Mouse (Mus musculus) CH12.LX (cell line): ENCODE measurements around the gene Retn. TPM values are rescaled to one million over a fixed set of nuclear protein-coding genes. Genes with fewer than 3 reads are reported as not detected.

ENCODE experiments used
- DNase-seq: peaks from one replicate; pipeline ENCODE4 v3.0.0-alpha.2; 2013; ENCODE audit errors: extremely low read depth
- H3K27ac ChIP-seq: 2 replicates; pipeline ENCODE4 v1.5.1; 2012; ENCODE audit warnings: low read depth, mild to moderate bottlenecking, control low read depth, moderate library complexity; ENCODE audit not compliant: insufficient read depth
- H3K27me3 ChIP-seq: replicated peaks from 2 replicates; pipeline ENCODE3; 2012; ENCODE audit warnings: inconsistent platforms
- H3K36me3 ChIP-seq, 2 experiments: replicated peaks in 1 of 2; 2 replicates each; pipeline versions ENCODE3 to v1.6.1; 2012; ENCODE audit warnings: inconsistent platforms in 1 of 2, low read length in 1 of 2, mild to moderate bottlenecking in 1 of 2, mixed read lengths in 1 of 2, moderate library complexity in 1 of 2; ENCODE audit not compliant: control insufficient read depth in 1 of 2, insufficient read depth in 1 of 2
- H3K4me1 ChIP-seq, 2 experiments: 2 replicates each; pipeline ENCODE4 v1.6.1; 2012; ENCODE audit warnings: inconsistent platforms in 1 of 2, moderate library complexity in 1 of 2; ENCODE audit not compliant: insufficient read depth in 2 of 2, control insufficient read depth in 1 of 2
- H3K4me2 ChIP-seq: 2 replicates; pipeline ENCODE4 v1.6.1; 2012; ENCODE audit warnings: low read depth, mild to moderate bottlenecking, control low read depth; ENCODE audit not compliant: poor library complexity, insufficient read depth, severe bottlenecking
- H3K4me3 ChIP-seq, 3 experiments: fragments of 150-350 bp in 1 of 3; sonication (generic) in 1 of 3; replicated peaks in 1 of 3; 2 replicates each; pipeline versions ENCODE3 to v1.5.1; 2011 to 2012; ENCODE audit warnings: low read depth in 2 of 3, low read length in 2 of 3, mild to moderate bottlenecking in 2 of 3, moderate library complexity in 2 of 3, control low read depth in 1 of 3, improper control_type of control experiment in 1 of 3, inconsistent platforms in 1 of 3, mixed read lengths in 1 of 3; ENCODE audit not compliant: poor library complexity in 1 of 3
- H3K79me2 ChIP-seq: replicated peaks from 2 replicates; pipeline ENCODE4 v1.6.1; 2012; ENCODE audit warnings: mild to moderate bottlenecking, moderate library complexity; ENCODE audit not compliant: control insufficient read depth, poor library complexity, insufficient read depth, severe bottlenecking; ENCODE audit errors: extremely low read depth
- H3K9ac ChIP-seq: 2 replicates; pipeline ENCODE4 v1.6.1; 2012; ENCODE audit warnings: low read depth, mild to moderate bottlenecking, control low read depth, moderate library complexity; ENCODE audit not compliant: insufficient read depth
- H3K9me3 ChIP-seq: replicated peaks from 2 replicates; pipeline ENCODE3; 2012; ENCODE audit warnings: low read length, inconsistent platforms, mixed read lengths
- BHLHE40 ChIP-seq: IDR thresholded peaks from 2 replicates; pipeline ENCODE4 v1.6.1; 2011; ENCODE audit warnings: mild to moderate bottlenecking, low read depth, low read length, improper control_type of control experiment
- CHD1 ChIP-seq: IDR thresholded peaks from 2 replicates; pipeline ENCODE4 v1.6.1; 2012; ENCODE audit warnings: low read depth, low read length, improper control_type of control experiment, inconsistent platforms
- CHD2 ChIP-seq: IDR thresholded peaks from 2 replicates; pipeline ENCODE4 v1.6.1; 2011; ENCODE audit warnings: low read length, improper control_type of control experiment
- ELF1 ChIP-seq: IDR thresholded peaks from 2 replicates; pipeline ENCODE4 v1.6.1; 2014; ENCODE audit warnings: low read depth, mild to moderate bottlenecking, inconsistent platforms, low read length, improper control_type of control experiment
- HCFC1 ChIP-seq: IDR thresholded peaks from 2 replicates; pipeline ENCODE4 v1.6.1; 2012; ENCODE audit warnings: low read depth, mild to moderate bottlenecking, inconsistent platforms, low read length, improper control_type of control experiment
- IRF4 ChIP-seq: IDR thresholded peaks from 2 replicates; pipeline ENCODE4 v1.6.1; 2014; ENCODE audit warnings: low read depth, mild to moderate bottlenecking, inconsistent platforms, low read length, improper control_type of control experiment
- JUND ChIP-seq: conservative IDR thresholded peaks from 2 replicates; pipeline ENCODE4 v1.6.1; 2011; ENCODE audit warnings: low read depth, low read length, improper control_type of control experiment
- KAT2A ChIP-seq: IDR thresholded peaks from 2 replicates; pipeline ENCODE4 v1.6.1; 2012; ENCODE audit warnings: low read length, improper control_type of control experiment, inconsistent platforms; ENCODE audit not compliant: insufficient replicate concordance
- MAX ChIP-seq: IDR thresholded peaks from 2 replicates; pipeline ENCODE4 v1.6.1; 2011; ENCODE audit warnings: low read length, improper control_type of control experiment
- MEF2A ChIP-seq: IDR thresholded peaks from 2 replicates; pipeline ENCODE4 v1.6.1; 2014; ENCODE audit warnings: low read depth, mild to moderate bottlenecking, inconsistent platforms, low read length, improper control_type of control experiment, borderline replicate concordance
- MXI1 ChIP-seq: IDR thresholded peaks from 2 replicates; pipeline ENCODE4 v1.6.1; 2011; ENCODE audit warnings: mild to moderate bottlenecking, low read depth, low read length, improper control_type of control experiment
- MYC ChIP-seq: IDR thresholded peaks from 2 replicates; pipeline ENCODE4 v1.6.1; 2011; ENCODE audit warnings: low read depth, mild to moderate bottlenecking, improper control_type of control experiment, low read length
- NELFE ChIP-seq: IDR thresholded peaks from 2 replicates; pipeline ENCODE4 v1.6.1; 2011; ENCODE audit warnings: low read depth, low read length, improper control_type of control experiment
- NRF1 ChIP-seq: IDR thresholded peaks from 2 replicates; pipeline ENCODE4 v1.6.1; 2014; ENCODE audit warnings: low read depth, mild to moderate bottlenecking, inconsistent platforms, low read length, improper control_type of control experiment, moderate library complexity
- PAX5 ChIP-seq: IDR thresholded peaks from 2 replicates; pipeline ENCODE4 v1.6.1; 2012; ENCODE audit warnings: low read length, inconsistent platforms, mixed read lengths
- POLR2A ChIP-seq: IDR thresholded peaks from 2 replicates; pipeline ENCODE4 v1.6.1; 2011; ENCODE audit warnings: low read depth, mild to moderate bottlenecking, improper control_type of control experiment, low read length
- POLR2AphosphoS2 ChIP-seq: IDR thresholded peaks from 2 replicates; pipeline ENCODE4 v1.6.1; 2011; ENCODE audit warnings: low read depth, low read length, improper control_type of control experiment
- RAD21 ChIP-seq: IDR thresholded peaks from 2 replicates; pipeline ENCODE4 v1.6.1; 2011; ENCODE audit warnings: low read depth, mild to moderate bottlenecking, low read length, improper control_type of control experiment, moderate library complexity
- RCOR1 ChIP-seq: conservative IDR thresholded peaks from 2 replicates; pipeline ENCODE4 v1.6.1; 2012; ENCODE audit warnings: low read depth, mild to moderate bottlenecking, inconsistent platforms, low read length, improper control_type of control experiment
- SIN3A ChIP-seq: IDR thresholded peaks from 2 replicates; pipeline ENCODE4 v1.6.1; 2012; ENCODE audit warnings: low read length, improper control_type of control experiment, inconsistent platforms
- SMC3 ChIP-seq: IDR thresholded peaks from 2 replicates; pipeline ENCODE4 v1.6.1; 2011; ENCODE audit warnings: low read depth, low read length, improper control_type of control experiment
- TBP ChIP-seq: conservative IDR thresholded peaks from 2 replicates; pipeline ENCODE4 v1.6.1; 2011; ENCODE audit warnings: low read depth, low read length, improper control_type of control experiment
- TCF12 ChIP-seq: IDR thresholded peaks from 2 replicates; pipeline ENCODE4 v1.6.1; 2014; ENCODE audit warnings: low read depth, mild to moderate bottlenecking, inconsistent platforms, low read length, improper control_type of control experiment
- UBTF ChIP-seq: IDR thresholded peaks from 2 replicates; pipeline ENCODE4 v1.6.1; 2012; ENCODE audit warnings: low read depth, mild to moderate bottlenecking, inconsistent platforms, low read length, improper control_type of control experiment, moderate library complexity
- USF1 ChIP-seq: IDR thresholded peaks from 2 replicates; pipeline ENCODE4 v1.6.1; 2014; ENCODE audit warnings: low read depth, mild to moderate bottlenecking, inconsistent platforms, low read length, improper control_type of control experiment
- USF2 ChIP-seq: conservative IDR thresholded peaks from 2 replicates; pipeline ENCODE4 v1.6.1; 2011; ENCODE audit warnings: low read depth, low read length, improper control_type of control experiment
- ZC3H11A ChIP-seq: IDR thresholded peaks from 2 replicates; pipeline ENCODE4 v1.6.1; 2012; ENCODE audit warnings: low read depth, mild to moderate bottlenecking, inconsistent platforms, low read length, improper control_type of control experiment
- ZMIZ1 ChIP-seq: IDR thresholded peaks from 2 replicates; pipeline ENCODE4 v1.6.1; 2012; ENCODE audit warnings: low read depth, mild to moderate bottlenecking, inconsistent platforms, low read length, improper control_type of control experiment
- ZNF384 ChIP-seq: IDR thresholded peaks from 2 replicates; pipeline ENCODE4 v1.6.1; 2012; ENCODE audit warnings: low read depth, low read length, improper control_type of control experiment, inconsistent platforms
- dilution Hi-C: fragments of 300-500 bp; cut with MboI; formaldehyde crosslinking; loops from 2 replicates; pipeline ENCODE4 v1.14.3; 2020; ENCODE audit warnings: low sequenced_read_pairs; ENCODE audit not compliant: extremely low pct_unique_long_range_greater_than_20kb, extremely low pct_ligation_motif_present
- in situ Hi-C: fragments of 300-500 bp; cut with MboI; formaldehyde crosslinking; loops from 3 replicates; pipeline ENCODE4 v1.14.3; 2019; ENCODE audit warnings: low sequenced_read_pairs, low pct_ligation_motif_present, low pct_unique_long_range_greater_than_20kb, mixed read lengths
- polyA plus RNA-seq: library from polyadenylated mRNA; unstranded; fragments of >175 nt; gene quantifications from 2 replicates; pipeline ENCODE4 v1.2.1, GENCODE M21; 2012; ENCODE audit warnings: low read depth; ENCODE audit not compliant: insufficient read length
- total RNA-seq, 2 experiments: library from RNA; depleted of rRNA; stranded (reverse); fragments of 300-350 nt in 1 of 2; fragments of >200 nt in 1 of 2; gene quantifications; 2 replicates each; pipeline ENCODE4 v1.2.3; 2012 to 2014

Gene Retn
- total and polyA plus RNA-seq, 3 experiments, result 0.27 TPM; not detected in 2

GRCm38 (mm10) chr8:3683408-3684176 is 28.0 kb downstream of the Retn start:
- H3K4me3 ChIP-seq, result no peak overlapping the region
- peaks cover 21 to 59% of the 10 kb centered on the region in 2 experiments for H3K4me1 ChIP-seq
- dilution Hi-C loops, result no loop called here
- TF ChIP-seq NRF1 (no peak), NELFE (no peak), USF2 (no peak), PAX5 (no peak), MAX (no peak), IRF4 (no peak), ZMIZ1 (no peak), KAT2A (no peak), JUND (no peak), SMC3 (no peak), SIN3A (no peak), BHLHE40 (no peak), ZC3H11A (no peak), POLR2AphosphoS2 (no peak), CHD2 (no peak), MEF2A (no peak), CHD1 (no peak), TCF12 (no peak), TBP (no peak), HCFC1 (no peak)
- H3K36me3 ChIP-seq, result peaks cover 21 to 65% of the 10 kb centered on the region in 2 experiments
- peaks cover 1% of the 10 kb centered on the region; the same call in 1 of the 2 replicates for H3K79me2 ChIP-seq
- H3K27me3 ChIP-seq, result no peaks in the 10 kb centered on the region
- no peak overlapping the region for H3K27ac ChIP-seq
- DNase-seq, result no peak
- no peak overlapping the region for H3K9ac ChIP-seq
- no peak overlapping the region for H3K4me2 ChIP-seq
- no peaks in the 10 kb centered on the region for H3K9me3 ChIP-seq
- in situ Hi-C loops, result no loop called here

GRCm38 (mm10) chr8:3684530-3684929 is 29.0 kb downstream of the Retn start:
- dilution Hi-C loops (no loop called here), in situ Hi-C loops (no loop called here)
- no peak overlapping the region for H3K27ac ChIP-seq
- DNase-seq, result no peak
- H3K4me1 ChIP-seq, result peaks cover 21 to 50% of the 10 kb centered on the region in 2 experiments
- no peak overlapping the region for H3K4me3 ChIP-seq
- peaks cover 2% of the 10 kb centered on the region for H3K27me3 ChIP-seq
- H3K36me3 ChIP-seq, result peaks cover 13 to 56% of the 10 kb centered on the region in 2 experiments
- H3K9me3 ChIP-seq, result no peaks in the 10 kb centered on the region
- TF ChIP-seq NELFE, result no peak
- no peak for TF ChIP-seq MEF2A
- no peak for TF ChIP-seq KAT2A
- TF ChIP-seq MXI1, result no peak
- TF ChIP-seq ZMIZ1, result no peak
- no peak for TF ChIP-seq POLR2AphosphoS2
- TF ChIP-seq UBTF, result no peak
- TF ChIP-seq ELF1, result no peak
- TF ChIP-seq CHD1, result no peak
- no peak for TF ChIP-seq SIN3A
- no peak for TF ChIP-seq ZNF384
- TF ChIP-seq POLR2A, result no peak
- TF ChIP-seq CHD2, result no peak
- no peak for TF ChIP-seq RCOR1
- TF ChIP-seq RAD21, result no peak
- TF ChIP-seq BHLHE40, result no peak
- TF ChIP-seq MYC, result no peak
- no peak for TF ChIP-seq USF1
- H3K79me2 ChIP-seq, result no peaks in the 10 kb centered on the region
- H3K4me2 ChIP-seq, result no peak overlapping the region
- H3K9ac ChIP-seq, result no peak overlapping the region
